Mouse (Mus musculus) liver, adult 2 months (tissue): ENCODE measurements around the gene Olfr1025-ps1. TPM values are rescaled to one million over a fixed set of nuclear protein-coding genes. Genes with fewer than 3 reads are reported as not detected.

ENCODE experiments used
- DNase-seq: peaks from one replicate; pipeline ENCODE4 v3.0.0-alpha.2; 2011; ENCODE audit warnings: low read depth, low spot score; ENCODE audit errors: extremely low read depth
- H3K27ac ChIP-seq: fragments of 200-500 bp; replicated peaks from 2 replicates; pipeline ENCODE4 v1.5.1; 2012; ENCODE audit warnings: low read depth, mild to moderate bottlenecking, control low read depth, inconsistent platforms, low read length; ENCODE audit not compliant: insufficient read depth
- H3K27me3 ChIP-seq: fragments of 200-500 bp; 2 replicates; pipeline ENCODE4 v1.6.1; 2012; ENCODE audit warnings: mild to moderate bottlenecking, moderate library complexity, low read length, inconsistent platforms; ENCODE audit not compliant: control insufficient read depth, insufficient read depth
- H3K36me3 ChIP-seq: fragments of 200-500 bp; 2 replicates; pipeline ENCODE4 v1.6.1; 2012; ENCODE audit warnings: low read length, inconsistent platforms; ENCODE audit not compliant: control insufficient read depth, insufficient read depth
- H3K4me1 ChIP-seq: fragments of 200-500 bp; 2 replicates; pipeline ENCODE4 v1.6.1; 2011; ENCODE audit warnings: low read length; ENCODE audit not compliant: control insufficient read depth, insufficient read depth
- H3K4me3 ChIP-seq: fragments of 200-500 bp; 2 replicates; pipeline ENCODE4 v1.5.1; 2011; ENCODE audit warnings: low read depth, mild to moderate bottlenecking, control low read depth, low read length, moderate library complexity; ENCODE audit not compliant: insufficient read depth
- H3K79me2 ChIP-seq: fragments of 200-500 bp; 2 replicates; pipeline ENCODE4 v1.6.1; 2012; ENCODE audit warnings: inconsistent platforms, mild to moderate bottlenecking, low read length, moderate library complexity; ENCODE audit not compliant: control insufficient read depth, insufficient read depth
- H3K9ac ChIP-seq: fragments of 200-500 bp; 2 replicates; pipeline ENCODE4 v1.6.1; 2012; ENCODE audit warnings: low read depth, mild to moderate bottlenecking, control low read depth, inconsistent platforms, low read length
- CTCF ChIP-seq: fragments of 200-500 bp; IDR thresholded peaks from 2 replicates; pipeline ENCODE4 v1.5.1; 2011; ENCODE audit warnings: low read depth, low read length, control low read depth
- POLR2A ChIP-seq: fragments of 200-500 bp; IDR thresholded peaks from 2 replicates; pipeline ENCODE4 v1.6.1; 2011; ENCODE audit warnings: low read length, control low read depth; ENCODE audit not compliant: insufficient read depth; ENCODE audit errors: extremely low read depth
- WGBS: fragments of 180-500 bp; shearing (Covaris S2); methylation state at CpG from one replicate; pipeline ENCODE4 v1.1.7; 2018; 5-methylcytosine and 5-hydroxymethylcytosine counted together
- polyA plus RNA-seq: library from polyadenylated mRNA; depleted of rRNA; stranded (reverse); fragments of >200 nt; gene quantifications from 2 replicates; pipeline ENCODE4 v1.2.3, GENCODE M21; 2012; rRNA removed
- total RNA-seq: library from RNA; depleted of rRNA; stranded (reverse); fragments of >200 nt; gene quantifications from 2 replicates; pipeline ENCODE4 v1.2.3, GENCODE M21; 2014; rRNA removed

The Olfr1025-ps1 gene
- total and polyA plus RNA-seq, 2 experiments: not detected

DNA sequence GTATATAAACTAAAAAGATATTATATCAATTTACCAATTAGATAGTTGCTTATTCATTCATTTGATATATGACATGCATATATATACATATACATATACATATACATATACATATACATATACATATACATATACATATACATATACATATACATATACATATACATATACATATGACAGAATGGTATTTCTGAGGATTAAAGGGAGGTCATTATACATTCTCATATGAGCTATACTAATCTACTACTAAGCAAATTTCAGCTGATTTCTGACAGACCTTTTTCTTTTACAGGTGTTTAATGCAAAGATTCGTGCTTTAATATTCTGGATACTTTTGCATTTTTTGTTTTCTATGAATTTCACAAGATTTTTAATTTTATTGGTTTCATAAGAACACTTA is 35.1 kb downstream of the Olfr1025-ps1 start, which contains the start of gene Olfr1028:
Gene Olfr1028, plus strand, starts transcription at position 301 of the 400 bp plus-strand sequence.
- WGBS: 85% methylated on average over 1 of the region's 1 CpGs
- Histone ChIP-seq H3K36me3 (no peaks in the 10 kb centered on the region), H3K27me3 (no peaks in the 10 kb centered on the region), H3K79me2 (no peaks in the 10 kb centered on the region), H3K4me1 (no peaks in the 10 kb centered on the region), H3K4me3 (no peak within 1 kb of the TSS), H3K9ac (no peak within 1 kb of the TSS), H3K27ac (no peak within 1 kb of the TSS)
- DNase-seq: no peak
- TF ChIP-seq CTCF: no peak
- TF ChIP-seq POLR2A: no peak

Other genes with a start within 250 kb of the Olfr1025-ps1 start
- not detected in 2 replicates for gene Olfr1006, start 236.4 kb upstream of the Olfr1025-ps1 start, total RNA-seq
- gene Olfr1006, start 236.4 kb upstream of the Olfr1025-ps1 start, polyA plus RNA-seq: not detected in 2 replicates
- gene Olfr1008, start 225.8 kb upstream of the Olfr1025-ps1 start, total RNA-seq: not detected in 2 replicates
- not detected in 2 replicates for gene Olfr1008, start 225.8 kb upstream of the Olfr1025-ps1 start, polyA plus RNA-seq
- not detected in 2 replicates for gene Olfr1009, start 199.8 kb upstream of the Olfr1025-ps1 start, total RNA-seq
- gene Olfr1009, start 199.8 kb upstream of the Olfr1025-ps1 start, polyA plus RNA-seq: not detected in 2 replicates
- not detected in 2 replicates for gene Olfr1012, start 152.4 kb upstream of the Olfr1025-ps1 start, total RNA-seq
- gene Olfr1012, start 152.4 kb upstream of the Olfr1025-ps1 start, polyA plus RNA-seq: not detected in 2 replicates
- gene Olfr1013, start 148.1 kb upstream of the Olfr1025-ps1 start, total RNA-seq: not detected in 2 replicates
- not detected in 2 replicates for gene Olfr1013, start 148.1 kb upstream of the Olfr1025-ps1 start, polyA plus RNA-seq
- gene Olfr1014, start 142.5 kb upstream of the Olfr1025-ps1 start, total RNA-seq: not detected in 2 replicates
- not detected in 2 replicates for gene Olfr1014, start 142.5 kb upstream of the Olfr1025-ps1 start, polyA plus RNA-seq
- not detected in 2 replicates for gene Olfr1015, start 133.2 kb upstream of the Olfr1025-ps1 start, total RNA-seq
- not detected in 2 replicates for gene Olfr1015, start 133.2 kb upstream of the Olfr1025-ps1 start, polyA plus RNA-seq
- not detected in 2 replicates for gene Olfr1016, start 112.6 kb upstream of the Olfr1025-ps1 start, total RNA-seq
- not detected in 2 replicates for gene Olfr1016, start 112.6 kb upstream of the Olfr1025-ps1 start, polyA plus RNA-seq
- gene Olfr1018, start 96.7 kb upstream of the Olfr1025-ps1 start, total RNA-seq: not detected in 2 replicates
- gene Olfr1018, start 96.7 kb upstream of the Olfr1025-ps1 start, polyA plus RNA-seq: not detected in 2 replicates
- gene Olfr1019, start 69.7 kb upstream of the Olfr1025-ps1 start, total RNA-seq: not detected in 2 replicates
- gene Olfr1019, start 69.7 kb upstream of the Olfr1025-ps1 start, polyA plus RNA-seq: not detected in 2 replicates
- gene Olfr1020, start 68.2 kb upstream of the Olfr1025-ps1 start, total RNA-seq: not detected in 2 replicates
- gene Olfr1020, start 68.2 kb upstream of the Olfr1025-ps1 start, polyA plus RNA-seq: not detected in 2 replicates
- gene Olfr1022, start 46.6 kb upstream of the Olfr1025-ps1 start, total RNA-seq: not detected in 2 replicates
- gene Olfr1022, start 46.6 kb upstream of the Olfr1025-ps1 start, polyA plus RNA-seq: not detected in 2 replicates
- gene Olfr1023, start 29.6 kb upstream of the Olfr1025-ps1 start, total RNA-seq: not detected in 2 replicates
- gene Olfr1023, start 29.6 kb upstream of the Olfr1025-ps1 start, polyA plus RNA-seq: not detected in 2 replicates
- not detected in 2 replicates for gene Olfr1024, start 10.1 kb upstream of the Olfr1025-ps1 start, total RNA-seq
- not detected in 2 replicates for gene Olfr1024, start 10.1 kb upstream of the Olfr1025-ps1 start, polyA plus RNA-seq
- not detected in 2 replicates for gene Olfr1026, start 6.4 kb downstream of the Olfr1025-ps1 start, total RNA-seq
- not detected in 2 replicates for gene Olfr1026, start 6.4 kb downstream of the Olfr1025-ps1 start, polyA plus RNA-seq
- gene Olfr1028, start 35.2 kb downstream of the Olfr1025-ps1 start, total RNA-seq: not detected in 2 replicates
- gene Olfr1028, start 35.2 kb downstream of the Olfr1025-ps1 start, polyA plus RNA-seq: not detected in 2 replicates
- gene Olfr1029, start 58.7 kb downstream of the Olfr1025-ps1 start, total RNA-seq: 0.09 and 0.13 TPM in 2 replicates
- 0.04 TPM in 1 of 2 replicates, not detected in the other for gene Olfr1029, start 58.7 kb downstream of the Olfr1025-ps1 start, polyA plus RNA-seq
- under 0.01 TPM in 1 of 2 replicates, not detected in the other for gene Olfr1030, start 64.1 kb downstream of the Olfr1025-ps1 start, total RNA-seq
- 0.02 TPM in 1 of 2 replicates, not detected in the other for gene Olfr1030, start 64.1 kb downstream of the Olfr1025-ps1 start, polyA plus RNA-seq
- gene Olfr1031, start 75.1 kb downstream of the Olfr1025-ps1 start, total RNA-seq: not detected in 2 replicates
- not detected in 2 replicates for gene Olfr1031, start 75.1 kb downstream of the Olfr1025-ps1 start, polyA plus RNA-seq
- not detected in 2 replicates for gene Olfr1032, start 90.3 kb downstream of the Olfr1025-ps1 start, total RNA-seq
- gene Olfr1032, start 90.3 kb downstream of the Olfr1025-ps1 start, polyA plus RNA-seq: not detected in 2 replicates
- gene Olfr1033, start 105.4 kb downstream of the Olfr1025-ps1 start, total RNA-seq: 8.7 and 10.7 TPM in 2 replicates
- 1.7 TPM in 2 replicates for gene Olfr1033, start 105.4 kb downstream of the Olfr1025-ps1 start, polyA plus RNA-seq
- 2.4 and 2.6 TPM in 2 replicates for gene Olfr1034, start 130.7 kb downstream of the Olfr1025-ps1 start, total RNA-seq
- 0.90 and 0.93 TPM in 2 replicates for gene Olfr1034, start 130.7 kb downstream of the Olfr1025-ps1 start, polyA plus RNA-seq
- gene Olfr1036, start 158.8 kb downstream of the Olfr1025-ps1 start, total RNA-seq: not detected in 2 replicates
- not detected in 2 replicates for gene Olfr1036, start 158.8 kb downstream of the Olfr1025-ps1 start, polyA plus RNA-seq
- gene Olfr1037, start 172.2 kb downstream of the Olfr1025-ps1 start, total RNA-seq: not detected in 2 replicates
- not detected in 2 replicates for gene Olfr1037, start 172.2 kb downstream of the Olfr1025-ps1 start, polyA plus RNA-seq
- gene Olfr1039, start 220.7 kb downstream of the Olfr1025-ps1 start, total RNA-seq: not detected in 2 replicates
- not detected in 2 replicates for gene Olfr1039, start 220.7 kb downstream of the Olfr1025-ps1 start, polyA plus RNA-seq
- gene Olfr1040, start 231.5 kb downstream of the Olfr1025-ps1 start, total RNA-seq: not detected in 2 replicates
- gene Olfr1040, start 231.5 kb downstream of the Olfr1025-ps1 start, polyA plus RNA-seq: not detected in 2 replicates
- not detected in 2 replicates for gene Olfr1042, start 246.6 kb downstream of the Olfr1025-ps1 start, total RNA-seq
- gene Olfr1042, start 246.6 kb downstream of the Olfr1025-ps1 start, polyA plus RNA-seq: not detected in 2 replicates